Mouse (Mus musculus): ENCODE measurements around the gene Nfrkb.

Gene Nfrkb

GRCm38 (mm10) chr9:31430011-31430410 is 44.0 kb downstream of the Nfrkb start:
- no peak for DNase-seq

GRCm38 (mm10) chr9:31431751-31432150 is 45.8 kb downstream of the Nfrkb start:
- no peak for DNase-seq

GRCm38 (mm10) chr9:31432336-31432975 is 46.5 kb downstream of the Nfrkb start:
- peak; percentile 43 for DNase-seq

GRCm38 (mm10) chr9:31433431-31433830 is 47.4 kb downstream of the Nfrkb start:
- DNase-seq, result peak; percentile 66

- no peak for DNase-seq
Measured at GRCm38 (mm10) chr9:31435415-31435814, 49.4 kb downstream of the Nfrkb start.

- peak; percentile 81 for DNase-seq
Measured at GRCm38 (mm10) chr9:31437861-31438260, 51.9 kb downstream of the Nfrkb start.

GRCm38 (mm10) chr9:31438834-31439233 is 52.8 kb downstream of the Nfrkb start:
- DNase-seq, result no peak

GRCm38 (mm10) chr9:31439341-31439740 is 53.3 kb downstream of the Nfrkb start:
- DNase-seq, result no peak

- no peak for DNase-seq
Measured at GRCm38 (mm10) chr9:31440366-31440765, 54.4 kb downstream of the Nfrkb start.

- no peak for DNase-seq
Measured at GRCm38 (mm10) chr9:31441487-31441886, 55.5 kb downstream of the Nfrkb start.

GRCm38 (mm10) chr9:31444236-31444635 is 58.2 kb downstream of the Nfrkb start:
- DNase-seq, result no peak

GRCm38 (mm10) chr9:31449145-31449772 is 63.3 kb downstream of the Nfrkb start:
- no peak for DNase-seq

- no peak for DNase-seq
Measured at GRCm38 (mm10) chr9:31452166-31452565, 66.2 kb downstream of the Nfrkb start.

- no peak for DNase-seq
Measured at GRCm38 (mm10) chr9:31454356-31454755, 68.4 kb downstream of the Nfrkb start.

- DNase-seq, result no peak
Measured at GRCm38 (mm10) chr9:31463190-31463589, 77.2 kb downstream of the Nfrkb start.

GRCm38 (mm10) chr9:31463692-31464474 is 77.9 kb downstream of the Nfrkb start, which contains the start of gene Tmem45b:
Gene Tmem45b (minus strand): TSS chr9:31464462.
- DNase-seq, result peak; percentile 40

All from kidney, adult 9 months (tissue).